Mouse (Mus musculus) monocyte, adult 59 days (primary cell): ENCODE results near the gene Agpat1. TPM values are rescaled to one million over a fixed set of nuclear protein-coding genes. Genes with fewer than 3 reads are reported as not detected.

ENCODE experiments used
- total RNA-seq, 2 experiments: library from RNA; stranded (reverse); gene quantifications; one replicate each; pipeline ENCODE4 v1.2.4; 2023

Agpat1 gene
- total RNA-seq: 10 to 100 TPM; 53.8 to 60.2 TPM

GRCm38 (mm10) chr17:34604061-34604508 is at the start of gene Agpat1:
TSS of gene Agpat1 (plus strand) at chr17:34604262.

GRCm38 (mm10) chr17:34564003-34564421 is 40.0 kb upstream of the Agpat1 start, which contains the start of gene Notch4:
TSS of gene Notch4 (plus strand) at chr17:34564268.

GRCm38 (mm10) chr17:34589681-34590101 is 14.4 kb upstream of the Agpat1 start, which contains the start of gene Gpsm3:
TSS of gene Gpsm3 (plus strand) at chr17:34589806.

GRCm38 (mm10) chr17:34591029-34591993 is 12.8 kb upstream of the Agpat1 start, which contains the start of gene Pbx2:
TSS of gene Pbx2 (plus strand) at chr17:34591266.

GRCm38 (mm10) chr17:34597566-34598095 is 6.4 kb upstream of the Agpat1 start, which contains the start of gene Ager:
TSS of gene Ager (plus strand) at chr17:34597862.

GRCm38 (mm10) chr17:34603375-34604060 is 544 bp upstream of the Agpat1 start, which contains the start of gene Rnf5:
TSS of gene Rnf5 (minus strand) at chr17:34603690.

GRCm38 (mm10) chr17:34615871-34616270 is 11.8 kb downstream of the Agpat1 start, which contains the start of gene Egfl8:
TSS of gene Egfl8 (minus strand) at chr17:34615971.

GRCm38 (mm10) chr17:34627943-34628643 is 24.0 kb downstream of the Agpat1 start, which contains the start of gene Ppt2:
TSS of gene Ppt2 (minus strand) at chr17:34628510.

GRCm38 (mm10) chr17:34629221-34629751 is 25.2 kb downstream of the Agpat1 start, which contains the start of gene Prrt1:
TSS of gene Prrt1 (plus strand) at chr17:34629533.

GRCm38 (mm10) chr17:34644608-34645007 is 40.5 kb downstream of the Agpat1 start, which contains the start of gene Fkbpl:
TSS of gene Fkbpl (plus strand) at chr17:34644764.

GRCm38 (mm10) chr17:34646906-34647787 is 43.1 kb downstream of the Agpat1 start, which contains the start of gene Atf6b:
TSS of gene Atf6b (plus strand) at chr17:34647146.

Other genes with a start within 250 kb of the Agpat1 start
- gene Btnl2, start 249.4 kb upstream of the Agpat1 start, total RNA-seq: 1 to 10 TPM; 3.3 to 3.8 TPM
- gene Btnl1, start 227.1 kb upstream of the Agpat1 start, total RNA-seq: under 1 TPM; 0.45 to 0.58 TPM
- gene BC051142, start 205.4 kb upstream of the Agpat1 start, total RNA-seq: 1 to 10 TPM in 1 of 2 experiments, not detected in 1; 1.3 TPM
- 1 to 10 TPM; 2.7 to 3.6 TPM for gene Btnl4, start 126.9 kb upstream of the Agpat1 start, total RNA-seq
- gene Btnl6, start 86.9 kb upstream of the Agpat1 start, total RNA-seq: 1 to 10 TPM; 2.4 to 2.8 TPM
- gene Notch4, start 40.0 kb upstream of the Agpat1 start, total RNA-seq: 1 to 10 TPM; 1.2 to 1.4 TPM
- 100 to 1,000 TPM; 180 to 199 TPM for gene Gpsm3, start 14.5 kb upstream of the Agpat1 start, total RNA-seq
- 10 to 100 TPM; 54.3 to 59.8 TPM for gene Pbx2, start 13.0 kb upstream of the Agpat1 start, total RNA-seq
- 1 to 10 TPM; 3.5 to 4.1 TPM for gene Ager, start 6.4 kb upstream of the Agpat1 start, total RNA-seq
- gene Rnf5, start 572 bp upstream of the Agpat1 start, total RNA-seq: 10 to 100 TPM; 41.0 to 43.3 TPM
- gene Egfl8, start 11.7 kb downstream of the Agpat1 start, total RNA-seq: 1 to 10 TPM; 8.9 to 9.4 TPM
- 100 to 1,000 TPM; 117 to 128 TPM for gene Ppt2, start 24.2 kb downstream of the Agpat1 start, total RNA-seq
- 1 to 10 TPM in 1 of 2 experiments, under 1 TPM in 1; 0.79 to 1.2 TPM for gene Prrt1, start 25.3 kb downstream of the Agpat1 start, total RNA-seq
- gene Fkbpl, start 40.5 kb downstream of the Agpat1 start, total RNA-seq: 1 to 10 TPM; 7.5 to 9.4 TPM
- 100 to 1,000 TPM in 1 of 2 experiments, 10 to 100 TPM in 1; 99.5 to 108 TPM for gene Atf6b, start 42.9 kb downstream of the Agpat1 start, total RNA-seq
- under 1 TPM; 0.24 to 0.37 TPM for gene Tnxb, start 66.3 kb downstream of the Agpat1 start, total RNA-seq
- 10 to 100 TPM in 1 of 2 experiments, 1 to 10 TPM in 1; 5.0 to 25.9 TPM for gene C4b, start 139.6 kb downstream of the Agpat1 start, total RNA-seq
- gene Cyp21a1, start 200.3 kb downstream of the Agpat1 start, total RNA-seq: not detected
- 10 to 100 TPM; 64.1 to 71.7 TPM for gene Stk19, start 232.7 kb downstream of the Agpat1 start, total RNA-seq
- gene Dxo, start 232.8 kb downstream of the Agpat1 start, total RNA-seq: 10 to 100 TPM; 48.5 to 48.9 TPM
- gene Skiv2l, start 245.9 kb downstream of the Agpat1 start, total RNA-seq: 10 to 100 TPM; 83.5 to 92.5 TPM
- gene Nelfe, start 246.1 kb downstream of the Agpat1 start, total RNA-seq: 10 to 100 TPM; 21.6 to 31.4 TPM